Mouse (Mus musculus) layer of hippocampus, postnatal 14 days (tissue): ENCODE results near the gene Trpc2. TPM values are rescaled to one million over a fixed set of nuclear protein-coding genes. Genes with fewer than 3 reads are reported as not detected.
"Not testable (repeated sequence)": the region's sequence is repeated elsewhere in the genome, so short reads cannot be mapped to it uniquely, and the experiment has no call there.

ENCODE experiments used
- DNase-seq, 2 experiments: peaks; one replicate each; pipeline ENCODE4 v3.0.0; 2021 to 2022; ENCODE audit warnings: low spot score in 2 of 2, mixed read lengths in 1 of 2
- long read RNA-seq, 2 experiments: library from polyadenylated mRNA; stranded (forward); transcript quantifications; one replicate each; pipeline ENCODE4 v2.0.0; 2021
- total RNA-seq, 2 experiments: library from RNA; stranded (reverse); gene quantifications; 2 replicates each; pipeline ENCODE4 v1.2.3; 2021

The Trpc2 gene
- total RNA-seq = under 1 TPM in 1 of 2 experiments, not detected in 1; 0.60 TPM
- long read RNA-seq, experiment 1, partial matches to known transcripts = 0 of 1 reads
- long read RNA-seq, experiment 1, other reads (novel, unspliced or antisense) = 0 of 1 reads
- long read RNA-seq, experiment 2, partial matches to known transcripts = 2 of 2 reads
- long read RNA-seq, experiment 2, other reads (novel, unspliced or antisense) = 0 of 2 reads

DNA sequence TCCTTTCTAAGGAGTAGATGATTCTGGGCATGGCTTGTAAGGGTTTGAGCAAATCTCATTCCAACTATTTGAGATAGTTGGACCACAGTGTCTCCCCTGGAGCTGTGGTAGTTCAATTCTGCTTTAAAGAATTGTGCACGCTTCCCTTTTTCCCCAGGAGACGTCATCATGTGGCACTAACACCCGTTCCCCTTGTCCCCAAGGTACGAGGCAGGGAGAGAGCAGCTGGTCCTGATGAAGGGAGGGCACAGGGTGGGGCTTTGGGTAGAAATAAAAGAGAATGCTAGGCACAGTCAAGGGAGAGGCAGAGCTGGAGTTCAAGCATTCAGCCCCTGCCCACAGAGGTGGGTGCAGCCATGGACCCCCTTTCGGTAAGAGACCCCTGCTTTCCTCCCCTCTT is at the start of gene Trpc2:
Trpc2 (plus strand) TSS at position 301 of the 400 bp plus-strand sequence.
- DNase-seq = no peak

DNA sequence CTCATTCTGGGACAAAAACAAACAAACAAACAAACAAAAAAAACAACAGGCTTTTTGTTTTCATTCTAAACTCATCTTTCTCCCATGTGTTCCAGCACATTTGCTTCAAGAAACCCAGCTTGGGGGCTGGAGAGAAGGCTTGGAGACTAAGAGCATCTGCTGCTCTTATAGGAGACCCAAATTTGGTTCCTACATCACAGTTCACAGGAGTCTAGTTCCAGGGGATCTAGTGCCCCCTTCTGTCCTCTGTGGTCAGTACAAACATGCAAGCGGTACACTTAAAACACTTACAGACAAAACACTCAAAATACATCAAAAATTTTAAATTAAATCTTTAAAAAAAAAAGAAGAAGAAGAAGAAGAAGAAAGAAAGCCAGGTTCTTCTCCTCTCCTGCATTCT is 48.0 kb upstream of the Trpc2 start:
- no peak for DNase-seq

DNA sequence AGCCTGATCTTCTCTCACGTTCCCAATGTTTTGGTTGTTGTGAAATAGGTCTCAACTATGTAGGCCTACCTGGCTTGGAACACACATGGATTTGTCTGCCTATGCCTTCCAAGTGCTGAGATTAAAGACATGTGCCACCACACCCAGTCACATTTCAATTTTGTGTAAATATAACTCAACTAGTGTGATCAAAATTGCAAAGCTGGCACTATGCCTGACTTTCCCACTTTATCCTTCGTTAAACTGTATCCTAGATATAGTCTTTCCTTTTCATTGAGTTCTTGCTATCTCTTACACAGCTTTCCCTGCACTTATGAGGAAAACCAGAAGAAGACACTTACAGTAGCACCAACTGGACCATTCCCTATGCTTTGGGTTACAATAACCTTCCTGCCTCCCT is 47.4 kb upstream of the Trpc2 start:
- no peak for DNase-seq

DNA sequence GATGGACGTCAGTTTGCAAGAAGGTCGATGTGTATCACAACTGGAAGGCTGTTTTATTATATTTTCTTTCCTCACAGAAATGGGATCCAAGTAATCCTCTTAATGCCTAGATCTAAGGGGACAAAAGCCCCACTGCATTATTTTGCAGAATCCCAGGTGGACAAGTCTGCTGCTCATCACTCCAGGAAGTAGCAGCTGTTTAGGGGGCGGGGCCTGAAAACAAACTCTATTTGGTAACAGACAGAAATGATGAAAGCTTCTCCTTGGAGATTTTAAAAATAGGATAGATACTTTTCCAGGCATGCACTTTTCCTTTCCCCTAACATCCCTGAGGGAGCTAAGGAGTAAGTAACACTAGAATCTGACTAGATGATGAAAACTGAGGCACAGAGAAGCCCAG is 45.6 kb upstream of the Trpc2 start:
- no peak for DNase-seq

DNA sequence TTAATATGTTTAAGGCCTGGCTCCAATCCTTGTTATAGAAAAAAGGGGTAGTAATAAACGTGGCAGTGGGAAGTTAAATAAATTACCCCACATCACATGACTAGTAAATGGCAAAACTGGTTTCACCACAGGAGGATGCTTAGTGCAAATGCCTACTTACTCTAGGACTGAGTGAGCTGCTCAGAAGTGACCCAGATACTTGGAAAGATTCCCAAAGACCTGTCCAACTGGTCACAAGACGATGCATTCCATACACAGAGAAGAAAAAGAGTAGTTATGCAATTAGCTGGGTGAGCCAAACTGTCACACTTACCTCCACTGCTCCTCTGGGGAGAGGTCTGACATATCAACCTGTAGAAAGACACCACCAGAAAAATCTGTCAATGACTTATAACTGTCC is 40.6 kb upstream of the Trpc2 start:
- no peak for DNase-seq

DNA sequence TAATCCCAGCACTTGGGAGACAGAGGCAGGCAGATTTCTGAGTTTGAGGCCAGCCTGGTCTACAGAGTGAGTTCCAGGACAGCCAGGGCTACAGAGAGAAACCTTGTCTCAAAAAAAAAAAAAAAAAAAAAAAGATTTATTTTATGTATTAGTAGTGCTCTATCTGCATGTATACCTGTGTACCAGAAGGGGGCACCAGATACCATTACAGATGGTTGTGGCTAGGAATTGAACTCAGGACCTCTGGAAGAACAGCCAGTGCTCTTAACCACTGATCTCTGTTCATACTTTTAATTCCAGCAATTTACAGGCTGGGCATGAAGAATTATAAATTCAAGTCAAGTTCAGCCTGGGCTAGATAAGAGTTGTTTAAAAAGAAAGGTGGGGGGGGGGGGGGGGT is 34.4 kb upstream of the Trpc2 start:
- not testable (repeated sequence) for DNase-seq

DNA sequence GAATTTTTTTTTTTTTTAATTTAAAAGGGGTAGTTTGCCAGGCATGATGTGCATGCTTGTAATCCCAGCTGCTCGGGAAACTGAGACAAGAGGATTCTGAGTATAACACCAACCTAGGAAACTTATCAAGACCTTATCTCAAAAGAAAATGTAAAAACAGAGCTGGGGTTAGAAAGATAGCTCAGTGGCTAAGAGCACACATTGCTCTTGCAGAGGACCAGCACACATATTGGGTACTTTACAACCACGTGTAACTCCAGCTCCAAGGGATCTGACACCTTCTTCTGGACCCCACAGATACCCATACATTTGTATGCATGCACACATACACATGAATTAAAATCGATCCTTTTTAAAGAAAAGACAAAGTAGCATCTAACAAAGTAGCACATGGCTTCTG is 21.6 kb upstream of the Trpc2 start:
- no peak for DNase-seq

DNA sequence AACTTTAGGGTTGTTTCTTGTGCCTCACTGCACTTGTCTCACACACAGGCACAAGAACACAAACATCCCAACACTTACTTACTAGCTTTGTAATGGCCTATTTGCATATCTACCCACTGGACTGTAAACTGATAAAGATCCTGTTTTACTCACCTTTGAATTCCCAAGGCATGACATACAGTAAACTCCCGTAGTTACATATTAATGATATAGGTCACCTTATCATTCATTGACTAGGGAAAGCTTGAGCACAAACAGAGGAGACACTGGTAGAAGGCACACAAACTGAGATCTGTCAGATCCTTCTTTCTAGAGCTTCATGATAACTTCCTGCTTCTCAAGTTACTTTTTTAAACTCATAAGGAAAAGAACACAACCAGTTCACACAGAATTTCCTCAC is 20.7 kb upstream of the Trpc2 start:
- DNase-seq = no peak

DNA sequence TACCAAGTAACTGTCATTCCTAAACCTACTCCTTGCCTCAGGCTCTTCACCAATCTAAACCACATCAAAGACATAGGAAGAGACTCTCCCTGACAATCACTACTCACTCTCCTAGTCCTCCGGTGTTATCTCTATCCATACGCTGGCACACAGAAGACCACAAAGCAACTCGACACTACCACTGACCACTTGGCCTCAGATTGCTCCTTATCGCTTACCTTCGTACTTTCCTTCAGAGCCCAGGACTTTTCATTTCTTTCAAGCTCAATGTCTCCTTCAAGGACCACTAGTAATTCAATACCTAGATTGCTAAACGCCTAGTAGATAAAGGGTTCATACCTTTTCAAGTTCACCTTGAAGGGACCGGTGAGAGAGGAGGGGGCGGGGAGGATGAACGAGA is 19.0 kb upstream of the Trpc2 start:
- no peak for DNase-seq

DNA sequence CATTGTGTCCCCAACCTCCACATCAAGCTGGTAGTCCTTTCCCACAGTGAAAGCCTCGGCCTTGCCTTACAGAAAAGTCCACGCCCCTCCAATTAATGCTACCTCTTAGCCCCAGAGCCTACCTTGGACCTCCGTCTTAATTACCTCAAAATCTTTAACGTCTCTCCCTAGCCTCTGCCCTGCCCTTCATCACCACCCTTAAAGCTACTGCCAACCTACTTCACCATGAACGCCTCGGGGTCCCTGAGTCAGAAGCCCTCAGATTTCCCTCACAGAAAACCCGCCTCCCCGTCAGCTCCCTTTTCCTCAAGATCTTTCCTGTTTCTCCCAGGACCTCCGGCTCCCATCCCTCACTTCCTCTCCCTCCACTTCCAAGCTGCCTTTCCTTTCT is 18.3 kb upstream of the Trpc2 start:
- no peak for DNase-seq

DNA sequence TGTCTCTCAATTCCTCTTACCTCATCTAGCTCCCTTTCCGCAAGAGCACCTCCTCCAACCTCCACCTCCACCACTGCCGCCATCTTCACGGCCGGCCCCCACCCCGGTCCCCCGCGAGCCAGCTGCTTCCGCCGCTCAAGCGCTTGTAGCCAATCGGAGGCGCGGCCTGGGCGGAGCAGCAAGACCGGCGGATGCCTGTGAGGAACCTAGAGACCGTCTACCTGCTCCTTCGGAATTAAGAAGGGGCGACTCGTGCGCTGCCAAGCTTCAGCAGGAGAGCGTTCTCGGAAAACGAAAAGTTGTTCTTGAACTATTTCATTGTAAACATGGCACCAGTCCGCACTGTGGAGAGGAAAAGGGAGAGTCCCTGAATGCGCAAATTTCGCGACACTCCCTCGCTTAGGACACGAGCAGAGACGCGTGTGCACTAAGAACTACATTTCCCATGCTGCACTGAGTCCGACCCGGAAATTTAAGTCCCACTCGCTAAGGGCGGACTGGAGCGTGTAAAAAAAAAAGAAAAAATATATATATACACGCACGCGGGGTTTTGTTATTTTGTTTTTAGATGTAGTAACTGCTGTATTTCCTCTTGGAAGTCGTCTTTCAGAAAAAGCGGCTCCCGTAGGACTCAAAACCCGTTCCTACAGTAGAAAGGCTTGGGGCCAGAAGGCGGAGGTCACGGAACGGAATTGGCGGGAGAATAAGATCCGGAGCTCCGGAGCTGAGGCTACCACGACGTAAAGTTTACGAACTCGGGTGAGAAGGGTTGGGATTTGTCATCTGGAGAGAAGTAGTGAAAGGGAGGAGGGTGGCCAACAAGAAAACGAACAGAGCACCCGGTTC is 17.6 kb upstream of the Trpc2 start, which contains the start of the genes Rnf121, Xndc1 and Xntrpc:
Rnf121 (minus strand) TSS at position 424 of the 846 bp plus-strand sequence.
Xndc1 (plus strand) TSS at position 466 of the 846 bp plus-strand sequence.
Xntrpc (plus strand) TSS at position 668 of the 846 bp plus-strand sequence.
- peak; percentile 94 to 96 for DNase-seq

DNA sequence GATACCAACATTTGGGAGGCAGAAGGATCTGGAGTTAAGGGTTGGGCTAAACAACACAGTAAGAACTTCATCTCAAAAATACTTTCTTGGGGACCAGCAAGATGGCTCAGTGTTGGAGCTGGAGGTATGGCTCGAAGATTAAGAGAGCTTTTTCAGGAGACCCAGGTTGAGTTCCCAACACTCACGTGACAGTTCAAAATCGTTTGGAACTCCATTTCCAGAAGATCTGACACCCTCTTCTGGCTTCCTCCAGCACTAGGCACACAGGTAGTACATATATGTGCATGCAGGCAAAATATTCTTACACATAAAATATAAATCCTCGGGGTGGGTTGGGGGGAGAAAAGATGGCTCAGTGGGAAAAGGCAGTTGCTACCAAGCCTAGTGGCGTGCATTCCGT is 16.6 kb upstream of the Trpc2 start:
- DNase-seq = no peak

DNA sequence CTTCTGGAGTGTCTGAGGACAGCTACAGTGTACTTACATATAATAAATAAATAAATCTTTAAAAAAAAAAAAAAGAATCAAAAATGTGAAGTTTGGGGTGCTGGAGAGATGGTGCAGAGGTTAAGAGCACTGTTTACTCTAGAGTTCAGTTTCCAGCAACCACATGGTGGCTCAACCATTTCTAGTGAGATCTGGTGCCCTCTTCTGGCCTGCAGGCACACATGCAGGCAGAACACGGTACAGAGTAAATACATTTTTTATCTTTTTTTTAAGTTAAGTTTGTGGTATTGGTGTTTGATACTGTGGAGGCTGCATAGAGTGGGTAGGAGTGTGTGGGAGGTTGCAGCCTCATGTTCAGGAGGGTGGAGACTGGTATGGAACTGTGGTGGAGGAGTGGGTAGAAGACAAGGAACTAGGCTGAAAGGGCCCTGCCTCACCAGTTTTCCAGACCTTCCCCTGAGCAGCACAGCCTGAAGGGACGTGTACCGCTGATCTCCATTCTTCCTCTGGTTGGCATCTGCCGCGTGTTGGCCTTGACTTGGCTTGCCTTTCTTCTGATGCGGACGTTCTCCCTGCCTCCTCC is 6.1 kb upstream of the Trpc2 start:
- DNase-seq = no peak

DNA sequence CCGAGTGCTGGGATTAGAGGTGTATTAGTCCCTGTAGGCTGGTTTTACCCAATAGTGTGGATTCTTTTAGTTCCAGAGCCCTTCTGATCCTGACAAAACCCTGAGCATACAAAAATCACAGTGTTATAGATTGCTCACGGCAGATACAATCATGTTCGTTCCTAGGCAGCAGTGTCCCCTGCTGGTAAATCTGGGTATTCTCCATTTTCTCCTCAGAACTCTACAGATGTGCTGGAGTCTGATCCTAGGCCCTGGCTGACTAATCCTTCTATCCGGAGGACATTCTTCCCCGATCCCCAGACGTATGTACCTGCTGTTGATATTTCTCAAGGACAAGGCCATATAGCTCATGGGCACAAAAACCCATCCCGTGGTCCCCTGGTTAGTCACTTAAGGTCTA is 4.4 kb upstream of the Trpc2 start:
- DNase-seq = peak in 1 of 2 experiments; percentile 38

DNA sequence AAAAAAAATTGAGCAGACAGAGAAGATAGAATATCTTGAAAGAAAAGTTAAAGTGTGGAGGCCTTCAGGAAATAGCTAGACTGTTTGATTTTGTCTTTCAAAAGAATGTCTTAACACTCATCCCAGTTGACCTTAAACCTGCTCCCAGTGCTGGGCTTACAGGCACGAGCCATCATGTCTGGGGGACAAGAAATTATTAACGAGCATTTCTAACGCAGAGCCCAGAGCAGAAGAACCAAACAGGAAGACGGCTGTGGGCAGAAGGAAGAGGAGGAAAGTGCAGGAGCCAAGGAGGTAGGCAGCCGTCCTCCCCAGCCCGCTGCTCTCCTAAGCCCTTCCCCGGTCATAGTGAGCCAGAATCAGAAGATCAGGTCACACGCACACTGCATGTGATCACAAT is 2.6 kb upstream of the Trpc2 start:
- DNase-seq = no peak

DNA sequence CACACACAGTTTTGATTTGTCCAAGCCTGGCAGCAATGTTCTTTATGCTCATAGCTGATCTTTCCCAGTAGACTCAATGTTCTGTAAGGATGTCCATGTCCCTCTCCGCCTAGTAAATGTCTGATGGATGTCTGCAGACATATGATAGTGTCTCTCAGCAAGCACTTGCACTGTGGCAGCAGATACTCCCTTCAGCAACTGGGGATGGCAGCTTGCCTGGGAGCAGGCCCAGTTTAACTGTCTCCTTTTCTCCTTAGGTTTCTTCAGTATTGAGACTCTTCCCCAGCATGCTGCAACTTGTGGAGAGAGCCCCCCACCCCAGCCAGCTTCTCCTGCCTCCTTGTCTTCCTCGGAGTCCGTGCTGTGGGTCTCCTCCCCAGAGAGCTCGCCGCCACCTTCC is 1.1 kb upstream of the Trpc2 start:
- DNase-seq = no peak

DNA sequence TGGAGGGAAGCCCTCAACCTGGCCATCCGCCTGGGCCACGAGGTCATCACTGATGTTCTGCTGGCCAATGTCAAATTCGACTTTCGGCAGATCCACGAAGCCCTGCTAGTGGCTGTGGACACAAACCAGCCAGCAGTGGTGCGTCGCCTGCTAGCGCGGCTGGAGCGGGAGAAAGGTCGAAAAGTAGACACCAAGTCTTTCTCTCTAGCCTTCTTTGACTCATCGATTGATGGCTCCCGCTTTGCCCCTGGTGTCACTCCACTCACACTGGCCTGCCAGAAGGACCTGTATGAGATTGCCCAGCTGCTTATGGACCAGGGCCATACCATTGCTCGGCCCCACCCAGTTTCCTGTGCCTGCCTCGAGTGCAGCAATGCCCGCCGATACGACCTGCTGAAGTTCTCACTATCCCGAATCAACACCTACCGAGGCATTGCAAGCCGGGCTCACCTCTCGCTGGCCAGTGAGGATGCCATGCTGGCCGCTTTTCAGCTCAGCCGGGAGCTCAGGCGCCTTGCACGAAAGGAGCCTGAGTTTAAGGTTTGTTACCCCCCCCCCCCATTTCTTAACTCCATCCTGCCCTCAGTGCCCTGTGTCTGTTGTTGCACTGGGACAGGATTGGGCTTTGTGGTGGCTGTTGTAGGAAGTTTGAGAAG is 1.3 kb downstream of the Trpc2 start:
- no peak for DNase-seq

DNA sequence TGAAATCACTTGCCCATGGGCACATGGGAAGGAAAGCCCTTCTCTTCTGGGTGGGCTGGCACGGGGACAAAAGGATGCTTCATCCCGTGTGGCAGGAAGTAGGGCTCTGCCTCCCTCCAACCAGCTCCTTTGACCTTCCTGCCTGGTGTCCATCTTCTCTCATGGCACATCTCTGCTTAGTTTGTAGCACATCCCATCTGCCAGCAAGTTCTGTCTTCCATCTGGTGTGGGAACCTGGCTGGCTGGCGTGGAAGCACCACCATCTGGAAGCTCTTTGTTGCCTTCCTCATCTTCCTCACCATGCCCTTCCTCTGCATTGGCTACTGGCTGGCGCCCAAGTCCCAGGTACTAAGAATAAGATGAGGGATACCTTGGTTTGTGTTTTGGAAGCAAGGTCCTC is 4.4 kb downstream of the Trpc2 start:
- DNase-seq = no peak

DNA sequence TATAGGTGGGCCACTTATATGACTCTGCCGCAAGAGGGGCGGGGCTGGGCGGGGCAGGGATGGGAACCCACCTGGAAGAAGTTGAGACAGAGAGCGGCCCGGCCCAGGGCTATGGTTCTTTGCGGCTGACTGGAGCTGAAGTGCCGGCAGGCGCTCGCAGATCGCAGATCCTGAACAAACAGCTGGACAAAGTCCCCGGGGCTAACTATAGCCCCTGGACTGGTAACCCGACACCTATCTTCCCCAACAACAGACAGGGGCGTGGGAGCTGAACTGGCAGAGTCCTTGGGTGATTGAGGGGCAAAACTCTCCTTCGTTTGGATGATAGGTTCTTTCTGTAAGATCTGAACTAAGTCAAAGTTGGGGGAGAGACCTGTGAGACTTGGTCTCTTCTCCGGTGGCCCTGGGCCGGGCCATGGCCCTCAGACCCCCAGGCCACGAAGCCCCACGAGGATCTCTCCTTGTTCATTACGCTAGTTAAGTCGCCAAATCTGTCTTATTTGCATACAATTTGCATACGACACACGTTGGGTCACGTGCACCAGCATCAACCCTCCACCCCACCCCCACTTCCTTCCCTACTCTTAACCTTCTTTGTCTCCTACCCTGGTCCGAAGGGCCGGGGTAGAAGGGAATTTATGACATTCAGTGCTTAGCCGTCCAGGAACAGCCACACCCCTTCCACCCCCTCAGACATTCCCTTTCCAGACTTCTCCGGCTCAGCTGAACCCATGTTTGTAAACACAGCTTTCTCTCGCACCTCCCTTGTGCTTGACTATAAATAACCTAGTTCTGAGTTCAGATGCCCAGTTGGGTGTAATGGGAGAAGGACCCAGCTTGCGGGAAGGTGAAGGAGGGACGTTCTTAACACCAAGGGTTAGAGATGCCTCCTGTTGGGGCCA is 17.1 kb downstream of the Trpc2 start:
- no peak for DNase-seq

DNA sequence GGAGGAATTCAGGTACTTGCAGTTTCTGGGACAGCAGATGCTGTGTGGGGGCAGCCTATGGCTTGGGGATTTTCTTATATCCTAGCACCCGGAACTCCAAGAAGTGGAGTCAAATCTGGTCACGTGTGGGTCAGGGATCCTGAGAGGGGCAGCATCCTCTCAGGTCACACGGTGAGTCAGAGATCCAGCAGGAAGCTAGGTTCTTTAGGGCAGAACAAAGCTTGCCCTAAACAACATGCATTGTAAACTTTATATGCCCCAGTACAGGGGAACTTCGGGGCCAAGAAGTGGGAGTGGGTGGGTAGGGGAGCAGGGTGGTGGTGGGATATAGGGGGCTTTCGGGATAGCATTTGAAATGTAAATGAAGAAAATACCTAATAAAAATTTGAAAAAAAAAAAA is 18.0 kb downstream of the Trpc2 start:
- DNase-seq = no peak

DNA sequence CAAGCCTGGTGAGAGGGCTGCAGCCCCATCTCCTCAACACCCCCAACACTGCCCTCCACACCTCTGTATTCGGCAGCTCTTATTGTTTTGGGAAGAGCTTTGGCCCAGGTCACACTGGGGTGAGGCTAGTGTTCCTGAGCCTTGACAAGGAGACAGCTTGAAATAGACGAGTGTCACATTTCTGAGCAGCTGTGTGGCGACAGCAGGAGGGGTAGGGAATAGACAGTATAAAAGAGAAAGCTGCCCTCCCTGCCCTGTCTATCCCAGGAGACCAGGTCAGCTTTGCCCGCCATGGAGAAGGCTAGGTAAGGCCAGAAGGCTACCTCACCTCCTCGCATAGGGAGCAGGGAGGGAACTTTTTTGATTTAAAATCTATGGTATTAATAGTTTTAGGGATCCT is 18.6 kb downstream of the Trpc2 start, which contains the start of gene Art1:
Art1 (plus strand) TSS at position 257 of the 400 bp plus-strand sequence.
- DNase-seq = no peak
